Mouse (Mus musculus) small intestine, adult 2 months (tissue): ENCODE measurements around the gene Atg10.

Source experiments
- CTCF ChIP-seq: fragments of 200-500 bp; IDR thresholded peaks from 2 replicates; pipeline ENCODE4 v1.5.1; 2012; ENCODE audit warnings: low read depth, mild to moderate bottlenecking, control low read depth, inconsistent platforms, low read length, moderate library complexity, mixed read lengths; ENCODE audit not compliant: insufficient replicate concordance, insufficient read length; ENCODE audit errors: extremely low read depth
- POLR2A ChIP-seq: fragments of 200-500 bp; IDR thresholded peaks from 2 replicates; pipeline ENCODE4 v1.6.1; 2012; ENCODE audit warnings: low read depth, mild to moderate bottlenecking, control low read depth, inconsistent platforms, low read length, moderate library complexity

- TF ChIP-seq POLR2A (no peak), CTCF (no peak)
Measured at GRCm38 (mm10) chr13:90933256-90933655, 290.5 kb downstream of the Atg10 start.
